21 mouse cellular contexts compared by ENCODE assay signal in genomic region chr5:34124131-34124530, GRCm38 (mm10). TPM values are rescaled to one million over a fixed set of nuclear protein-coding genes. Genes with fewer than 3 reads are reported as not detected.
DNase-seq lines count a peak whose midpoint lies in the region; ATAC-seq and TF ChIP-seq lines count a peak whose summit lies in the region.
"Had no signal": no experiment of that assay in that cellular context is flagged by ENCODE, and none has a peak within 500 bp of the region (broad histone marks: within the 10 kb centered on the region; RNA-seq: fewer than 3 reads in every experiment).

No protein-coding gene starts in this region.

- DNase-seq in kidney, postnatal 4 days = peak; percentile 31
- no peak for DNase-seq in kidney, adult 8-10 months
- peak; percentile 12 for DNase-seq in MEL-GATA-1-ER (ENCODE audit: extremely low read depth, low read depth)
- DNase-seq in embryonic facial prominence, embryonic 10.5 days (ENCODE audit: low spot score) = peak; percentile 12
- DNase-seq in layer of hippocampus, adult 8-10 months (ENCODE audit: low spot score in 2 of 2) = no peak
- DNase-seq in frontal cortex, postnatal 25 days (ENCODE audit: low spot score in 2 of 2) = no peak
- DNase-seq: cerebellum, adult 2 months; gastrocnemius, postnatal 36 days; lung, postnatal 14 days; spleen, adult 18-20 months had no signal

- no peaks in the 10 kb centered on the region for H3K4me1 ChIP-seq in embryonic facial prominence, embryonic 10.5 days
- H3K4me1 ChIP-seq: heart, embryonic 12.5 days; limb, embryonic 12.5 days; liver, embryonic 15.5 days; midbrain, embryonic 10.5 days; neural tube, embryonic 12.5 days; stomach, embryonic 15.5 days had no signal

- H3K27me3 ChIP-seq in embryonic facial prominence, embryonic 10.5 days (replicated peaks; ENCODE audit: low read depth, poor library complexity, severe bottlenecking) = no peaks in the 10 kb centered on the region
- H3K27me3 ChIP-seq in myocyte (ENCODE audit: control insufficient read depth, insufficient read depth, insufficient read length) = no peaks in the 10 kb centered on the region
- H3K27me3 ChIP-seq: heart, embryonic 12.5 days; limb, embryonic 12.5 days; liver, embryonic 15.5 days; neural tube, embryonic 12.5 days; stomach, embryonic 15.5 days had no signal

- H3K27ac ChIP-seq in embryonic facial prominence, embryonic 10.5 days (replicated peaks) = no peak overlapping the region
- H3K27ac ChIP-seq: left cerebral cortex, adult 2 months; limb, embryonic 12.5 days; liver, embryonic 15.5 days; midbrain, embryonic 10.5 days; neural tube, embryonic 12.5 days; stomach, embryonic 15.5 days had no signal

- no peaks in the 10 kb centered on the region for H3K79me2 ChIP-seq in myocyte (ENCODE audit: control insufficient read depth, insufficient read depth)

- no peak overlapping the region for H3K4me2 ChIP-seq in myocyte (ENCODE audit: low read depth)
- H3K4me2 ChIP-seq: heart, embryonic 12.5 days; limb, embryonic 12.5 days; liver, embryonic 15.5 days; neural tube, embryonic 12.5 days; stomach, embryonic 15.5 days had no signal

- H3K4me3 ChIP-seq in embryonic facial prominence, embryonic 10.5 days = no peak overlapping the region
- no peak overlapping the region for H3K4me3 ChIP-seq in myocyte
- H3K4me3 ChIP-seq: heart, embryonic 12.5 days; left cerebral cortex, adult 2 months; limb, embryonic 12.5 days; liver, embryonic 15.5 days; midbrain, embryonic 10.5 days; neural tube, embryonic 12.5 days; stomach, embryonic 15.5 days had no signal

- H3K9me3 ChIP-seq in embryonic facial prominence, embryonic 10.5 days = no peaks in the 10 kb centered on the region
- H3K9me3 ChIP-seq: heart, embryonic 12.5 days; limb, embryonic 12.5 days; liver, embryonic 15.5 days; midbrain, embryonic 10.5 days; neural tube, embryonic 12.5 days; stomach, embryonic 15.5 days had no signal

- WGBS in embryonic facial prominence, embryonic 10.5 days = 19% methylated on average over 1 of the region's 1 CpGs

- no peaks in the 10 kb centered on the region for H3K36me3 ChIP-seq in embryonic facial prominence, embryonic 10.5 days (replicated peaks)
- H3K36me3 ChIP-seq in myocyte (ENCODE audit: control insufficient read depth, insufficient read depth) = no peaks in the 10 kb centered on the region
- H3K36me3 ChIP-seq: heart, embryonic 12.5 days; limb, embryonic 12.5 days; liver, embryonic 15.5 days; midbrain, embryonic 10.5 days; neural tube, embryonic 12.5 days; stomach, embryonic 15.5 days had no signal

- H3ac ChIP-seq in myocyte (ENCODE audit: control insufficient read depth, insufficient read length) = no peak overlapping the region

- TF ChIP-seq POLR2A in myocyte (IDR thresholded peaks at IDR 0.05; ENCODE audit: insufficient read length, low read depth) = no peak

- ATAC-seq in erythroid progenitor cell, adult 5-6 weeks (replicated peaks; ENCODE audit: low FRiP score, poor library complexity, severe bottlenecking) = no peak
- ATAC-seq: activated CD4-positive, CD25-positive, alpha-beta regulatory T cell, adult 4 months; hindbrain, embryonic 16.5 days had no signal

TF ChIP-seq in myocyte, 11 proteins besides CTCF, POLR2A, EP300 and RAD21:
- TF ChIP-seq MYOD1 (IDR thresholded peaks at IDR 0.05; ENCODE audit: control insufficient read depth in 1 of 3, insufficient read length in 2 of 3, low read depth in 2 of 3) (no peak), REST (IDR thresholded peaks at IDR 0.05; ENCODE audit: insufficient read depth, insufficient read length) (peak; percentile 44)

RNA-seq across cellular contexts. Expression of gene Poln, which starts 45.1 kb away (rescaled TPM):
- polyA plus RNA-seq in embryonic facial prominence, embryonic 10.5 days (2016; fragmentation: Nextera tagmentation; extraction: Ambion mirVana) = 0.67 and 0.69 TPM in 2 replicates
- polyA plus RNA-seq in myocyte (2012; fragmentation: generic; extraction: Trizol) = 0.04 TPM
- total RNA-seq in layer of hippocampus, adult 8-10 months (2022) = 1 to 10 TPM in 3 of 4 experiments, under 1 TPM in 1; 0.73 to 1.3 (median 1.1) TPM
- total RNA-seq in erythroid progenitor cell, adult 5-6 weeks (2015; ENCODE audit: low replicate concordance) = 1.1 and 4.2 TPM in 2 replicates
- 1.7 and 7.3 TPM in 2 replicates for total RNA-seq in erythroid progenitor cell, adult 5-6 weeks (2017; ENCODE audit: low replicate concordance)

RNA-seq across cellular contexts. Expression of gene Haus3, which starts 45.2 kb away (rescaled TPM):
- polyA plus RNA-seq in embryonic facial prominence, embryonic 10.5 days (2016; fragmentation: Nextera tagmentation; extraction: Ambion mirVana) = 53.0 and 60.0 TPM in 2 replicates
- polyA plus RNA-seq in myocyte (2012; fragmentation: generic; extraction: Trizol) = 3.0 TPM
- total RNA-seq in layer of hippocampus, adult 8-10 months (2022) = 10 to 100 TPM in 1 of 4 experiments, 1 to 10 TPM in 3; 6.0 to 11.1 (median 6.8) TPM
- total RNA-seq in erythroid progenitor cell, adult 5-6 weeks (2015; ENCODE audit: low replicate concordance) = 61.6 and 90.5 TPM in 2 replicates
- 99.5 and 120 TPM in 2 replicates for total RNA-seq in erythroid progenitor cell, adult 5-6 weeks (2017; ENCODE audit: low replicate concordance)

Comparison
In these comparisons a context has a peak if more than half of its experiments do, and no peak if none do; other contexts are left out.
1. DNase-seq: peak in kidney, postnatal 4 days (2 of 2), MEL-GATA-1-ER (single experiment) and embryonic facial prominence, embryonic 10.5 days (single experiment); none in kidney, adult 8-10 months (0 of 2), layer of hippocampus, adult 8-10 months (0 of 2) and frontal cortex, postnatal 25 days (0 of 2).
2. RNA of gene Haus3, which starts 45.2 kb away (total RNA-seq): 61.6 to 120 TPM in erythroid progenitor cell, adult 5-6 weeks; 6.0 to 11.1 TPM in layer of hippocampus, adult 8-10 months; every median in the first group is over 4 times any median in the second.